Mouse (Mus musculus) neutrophil, adult 5-6 weeks (primary cell): ENCODE data around the gene Fbxo39. TPM values are rescaled to one million over a fixed set of nuclear protein-coding genes. Genes with fewer than 3 reads are reported as not detected.

Source experiments
- ATAC-seq: fragments of 151-379, 151-347 bp; 2 replicates; pipeline ENCODE4 v1.8.0; 2017; ENCODE audit warnings: mild to moderate bottlenecking, moderate TSS enrichment; ENCODE audit not compliant: insufficient number of reproducible peaks, poor library complexity, low FRiP score, severe bottlenecking; ENCODE audit errors: extremely low read depth
- total RNA-seq: library from RNA; stranded (forward); fragments of 200-1000 nt; gene quantifications from 2 replicates; pipeline ENCODE4 v1.2.3, GENCODE M21; 2017

The Fbxo39 gene
- total RNA-seq, result 0.35 TPM in 1 of 2 replicates, not detected in the other

GRCm38 (mm10) chr11:72314151-72314895, at the start of gene Fbxo39:
TSS of gene Fbxo39 (plus strand) at chr11:72314444.
- ATAC-seq, result no peak

DNA sequence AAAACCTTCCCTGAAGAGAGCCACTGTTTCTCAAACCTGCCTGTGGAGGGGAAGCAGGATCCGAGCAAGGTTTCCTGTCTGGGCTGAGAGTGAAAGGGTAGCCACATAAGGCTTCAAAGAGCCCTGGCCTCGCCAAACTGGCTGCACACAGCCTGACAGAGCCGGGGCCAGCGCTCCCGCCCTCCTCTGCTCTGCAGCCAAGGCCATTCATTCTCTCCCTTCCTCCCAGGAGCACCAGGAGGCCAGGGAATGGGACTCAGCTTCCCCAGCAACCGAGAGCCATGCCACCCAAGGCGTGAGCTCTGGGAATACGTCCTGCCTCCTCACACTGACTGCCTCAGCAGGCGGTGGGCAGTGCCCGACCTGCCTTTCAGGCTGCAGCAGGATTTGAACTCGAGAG, 48.8 kb upstream of the Fbxo39 start:
- ATAC-seq, result no peak

DNA sequence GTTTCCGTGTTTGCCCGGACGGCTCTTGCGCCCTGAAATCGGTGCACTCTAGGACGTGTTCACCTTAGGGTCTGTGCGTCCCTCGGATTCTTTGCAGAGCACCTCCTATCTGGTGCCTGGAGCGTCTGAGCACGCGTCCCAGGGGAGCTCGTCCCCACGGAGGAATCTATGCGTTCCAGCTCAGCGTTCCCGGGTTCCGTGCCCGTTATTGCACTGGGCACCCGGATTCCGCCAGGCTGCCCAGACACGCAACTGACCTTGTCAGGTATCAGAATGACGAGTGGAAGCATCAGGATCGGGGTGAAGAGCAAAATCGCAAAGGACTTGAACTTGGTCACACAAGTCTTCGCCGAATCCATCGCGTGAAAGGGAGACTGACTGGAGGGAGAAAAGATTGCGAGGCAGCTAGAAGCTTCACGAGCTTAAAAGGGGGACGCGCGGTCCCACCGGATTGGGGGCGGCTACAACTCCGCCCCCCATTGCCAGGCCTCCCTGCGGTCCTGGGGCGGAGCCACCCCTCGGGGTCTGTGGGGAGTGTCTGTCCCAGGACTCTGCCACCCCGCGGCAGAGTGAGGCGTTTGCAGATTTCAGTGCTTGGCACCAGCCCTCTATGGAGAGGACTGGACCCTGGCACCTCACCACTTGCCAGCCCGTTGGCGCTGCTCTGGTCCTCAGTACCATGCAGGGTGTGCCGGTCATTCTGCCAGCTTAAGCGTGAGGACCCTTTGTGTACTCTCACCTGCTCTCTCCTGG, 47.9 kb upstream of the Fbxo39 start:
- no peak for ATAC-seq

- ATAC-seq, result no peak
Observed at GRCm38 (mm10) chr11:72266960-72267560, 47.2 kb upstream of the Fbxo39 start, which contains the start of gene Slc13a5. TSS of gene Slc13a5 (minus strand) at chr11:72267222.

- no peak for ATAC-seq
Observed at GRCm38 (mm10) chr11:72271761-72272160, 42.5 kb upstream of the Fbxo39 start.

GRCm38 (mm10) chr11:72273341-72273740, 40.9 kb upstream of the Fbxo39 start:
- ATAC-seq, result no peak

DNA sequence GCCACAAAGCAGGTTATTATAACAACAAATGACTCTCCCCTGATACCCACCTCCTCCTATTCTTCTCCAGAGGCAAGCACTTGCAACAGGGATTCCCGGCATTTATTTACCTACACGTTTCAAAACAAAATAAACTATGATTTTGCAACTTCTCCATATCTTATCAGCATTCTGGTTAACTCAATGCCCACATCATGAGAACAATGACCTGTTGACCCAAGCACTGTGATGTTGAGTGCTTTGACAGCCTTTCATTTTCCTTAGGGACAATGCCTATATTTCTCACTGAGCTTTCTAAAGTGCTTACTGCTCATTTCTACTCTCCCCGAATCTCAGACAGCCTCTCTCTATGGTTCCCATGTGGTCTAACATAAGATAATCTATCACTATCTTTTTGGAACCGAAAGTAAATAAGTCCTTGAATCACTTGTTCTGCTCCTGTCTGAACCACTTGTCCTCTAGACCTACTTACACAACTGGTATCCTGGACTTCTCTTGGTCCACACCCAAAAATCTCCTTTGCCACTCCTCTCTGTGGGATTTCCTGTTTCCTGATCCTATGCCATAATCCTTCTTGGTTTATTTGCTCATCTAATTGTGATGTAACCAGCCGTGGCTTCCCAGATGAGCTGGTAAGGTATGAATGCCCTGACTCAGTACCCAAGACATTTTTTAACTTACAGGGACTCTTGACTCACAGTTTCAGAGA, 32.9 kb upstream of the Fbxo39 start:
- no peak for ATAC-seq

DNA sequence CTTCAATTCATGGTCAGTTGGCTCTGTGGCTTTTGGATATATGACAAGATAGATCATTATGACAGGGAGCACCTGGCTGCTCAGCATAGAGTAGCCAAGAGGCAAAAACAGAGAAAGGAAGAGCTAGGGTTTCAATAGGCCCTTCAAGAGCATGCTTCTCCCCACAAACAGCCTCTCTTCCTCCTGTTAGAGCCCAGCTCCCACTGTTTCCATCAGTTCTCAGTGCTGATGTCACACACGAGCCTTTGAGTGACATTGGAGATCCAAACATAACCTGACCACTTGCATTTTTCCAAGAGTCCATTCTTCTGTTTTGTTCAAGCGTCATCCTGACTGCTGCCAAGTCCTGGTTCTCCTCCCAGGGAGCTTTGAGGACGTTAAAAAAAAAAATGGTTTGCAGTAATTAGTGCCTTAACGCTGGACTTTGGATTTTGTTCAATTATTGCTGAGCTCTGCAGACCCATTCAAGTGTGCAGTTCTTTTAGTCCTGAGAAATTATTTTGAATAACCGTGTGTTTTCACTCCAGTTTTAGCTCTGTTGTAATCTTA, 32.3 kb upstream of the Fbxo39 start:
- ATAC-seq, result no peak

DNA sequence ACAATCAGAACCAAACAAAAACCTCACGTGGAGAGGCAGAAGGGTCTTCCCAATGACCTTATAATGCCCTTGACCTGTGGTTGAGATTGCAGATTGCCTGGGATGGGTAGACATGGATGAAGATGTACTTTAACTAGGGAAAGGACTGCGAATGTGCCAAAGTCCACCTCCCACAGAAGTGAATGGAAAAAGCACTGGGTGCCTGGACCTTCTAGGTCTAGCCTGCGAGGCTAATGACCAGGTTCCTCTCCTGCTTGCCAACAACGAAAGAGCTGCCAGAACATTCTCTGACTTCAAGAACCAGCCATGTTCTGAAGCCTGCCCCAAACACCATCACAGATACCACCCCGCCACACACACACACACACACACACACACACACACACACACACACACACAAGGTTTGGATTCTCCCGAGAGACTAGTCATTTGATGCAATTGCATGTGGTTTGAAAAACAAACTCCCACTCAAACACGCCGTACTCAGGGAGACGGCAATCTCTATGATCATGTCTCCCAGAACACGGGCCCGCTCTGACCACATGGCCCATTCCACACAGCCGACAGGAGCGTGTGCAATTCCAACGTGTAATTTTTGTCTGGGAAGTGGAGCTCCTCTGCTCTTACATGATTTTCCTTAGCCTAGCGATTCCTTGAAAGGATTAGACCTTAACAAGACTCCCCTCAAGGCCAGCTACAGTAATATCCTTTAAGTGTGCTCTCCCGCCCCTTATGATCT, 30.6 kb upstream of the Fbxo39 start:
- ATAC-seq, result no peak

DNA sequence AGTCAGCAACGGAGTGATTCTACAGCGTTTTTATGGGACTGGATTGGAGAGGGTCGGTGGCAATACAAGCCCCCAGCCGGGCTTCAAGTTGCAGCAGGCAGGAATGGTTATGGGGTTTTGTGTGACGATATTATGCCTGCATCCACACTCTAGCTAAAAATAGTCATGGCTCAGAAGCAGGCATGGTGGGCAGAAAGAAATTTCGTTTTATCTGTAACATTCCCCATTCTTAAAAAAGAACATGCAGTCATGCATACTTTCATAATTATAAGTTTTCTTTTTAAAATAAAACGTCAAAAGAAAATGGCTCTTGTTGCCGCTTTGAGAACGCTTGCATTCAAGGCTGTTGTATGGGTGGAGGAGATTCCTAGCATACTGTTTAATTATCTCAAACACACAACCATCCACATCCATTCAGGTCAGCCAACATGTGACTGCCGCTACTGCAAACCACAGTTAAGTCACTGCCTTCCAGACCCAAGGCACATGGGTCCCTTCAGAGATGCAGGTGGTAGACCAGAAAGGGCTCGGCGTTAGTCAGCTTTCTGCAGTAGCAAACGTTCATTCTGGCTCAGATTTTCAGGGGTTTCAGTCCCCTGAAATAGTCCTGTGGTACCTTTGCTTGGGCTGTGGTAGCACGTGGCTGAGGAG, 29.6 kb upstream of the Fbxo39 start:
- ATAC-seq, result no peak

- no peak for ATAC-seq
Observed at GRCm38 (mm10) chr11:72285971-72286480, 28.2 kb upstream of the Fbxo39 start.

DNA sequence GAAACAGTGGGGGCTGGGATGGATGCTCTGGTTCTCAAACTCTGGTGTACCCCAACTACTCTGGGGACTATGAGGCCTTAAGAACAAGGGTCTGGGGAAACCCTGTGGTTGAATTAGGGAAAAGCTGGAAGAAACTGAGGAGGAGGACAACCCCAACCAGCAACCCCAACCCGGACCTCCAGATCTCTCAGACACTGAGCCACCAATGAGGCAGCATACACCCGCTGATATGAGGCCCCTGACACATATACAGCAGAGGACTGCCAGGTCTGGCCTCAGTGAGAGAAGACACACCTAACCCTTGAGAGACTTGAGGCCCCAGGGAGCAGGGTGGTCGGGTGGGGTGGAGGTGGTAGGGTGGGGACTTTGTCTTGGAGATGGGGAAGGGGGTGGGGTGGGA, 27.6 kb upstream of the Fbxo39 start:
- ATAC-seq, result no peak

DNA sequence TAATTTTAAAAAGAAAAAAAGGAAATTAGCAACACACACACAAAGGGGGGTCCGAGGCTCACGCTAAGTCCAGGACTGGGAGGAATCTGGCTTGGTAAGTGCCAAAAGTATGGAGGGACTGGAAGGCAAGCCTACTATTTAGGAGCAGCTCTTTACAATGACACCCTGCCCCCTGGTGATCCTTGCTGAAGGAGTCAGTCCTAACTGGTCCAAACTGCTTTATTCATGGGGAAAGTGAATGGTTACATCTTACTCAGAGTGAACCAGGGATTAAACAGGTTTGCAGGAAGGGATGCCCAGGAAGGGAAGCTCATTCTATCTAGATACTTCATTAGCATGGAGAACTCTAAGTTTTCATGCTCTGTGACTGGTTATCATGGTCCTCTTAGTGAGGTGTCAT, 27.1 kb upstream of the Fbxo39 start:
- ATAC-seq, result no peak

DNA sequence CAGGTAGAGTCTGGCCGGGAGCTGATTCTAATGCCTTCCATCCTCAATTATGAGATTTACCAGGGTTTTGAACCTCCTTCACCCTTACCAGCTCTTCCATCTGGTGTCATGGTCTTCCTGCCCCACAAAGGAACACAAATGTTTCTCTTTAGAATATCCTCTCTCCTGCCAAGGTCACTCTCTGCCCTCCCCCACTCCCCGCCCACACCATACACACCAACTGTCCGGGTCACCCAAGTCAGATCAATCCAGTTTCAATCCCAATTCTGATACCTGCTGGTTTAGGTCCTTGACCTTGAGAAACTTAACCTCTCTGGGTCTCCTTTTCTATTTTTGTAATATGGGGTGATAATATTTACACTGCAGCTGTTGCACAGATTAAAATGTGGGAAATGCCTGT, 26.7 kb upstream of the Fbxo39 start:
- no peak for ATAC-seq

DNA sequence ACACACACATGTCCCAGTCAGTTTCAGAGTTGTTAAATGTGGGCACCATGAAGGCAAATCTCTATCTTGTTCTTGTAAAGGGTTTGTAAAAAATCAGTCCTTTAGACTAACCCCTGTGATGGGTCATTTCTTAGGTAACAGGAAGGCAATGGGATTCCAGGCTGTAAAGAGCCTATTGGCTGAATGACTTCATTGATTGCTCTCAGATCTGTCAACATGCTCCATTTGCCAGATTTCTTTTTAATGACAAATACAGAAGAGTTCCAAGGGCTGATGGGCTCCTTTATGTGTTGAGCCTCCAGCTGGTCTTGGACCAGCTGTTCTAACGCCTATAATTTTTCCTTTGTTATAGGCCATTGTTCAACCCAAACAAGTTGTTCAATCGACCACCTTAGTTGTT, 21.1 kb upstream of the Fbxo39 start:
- no peak for ATAC-seq

DNA sequence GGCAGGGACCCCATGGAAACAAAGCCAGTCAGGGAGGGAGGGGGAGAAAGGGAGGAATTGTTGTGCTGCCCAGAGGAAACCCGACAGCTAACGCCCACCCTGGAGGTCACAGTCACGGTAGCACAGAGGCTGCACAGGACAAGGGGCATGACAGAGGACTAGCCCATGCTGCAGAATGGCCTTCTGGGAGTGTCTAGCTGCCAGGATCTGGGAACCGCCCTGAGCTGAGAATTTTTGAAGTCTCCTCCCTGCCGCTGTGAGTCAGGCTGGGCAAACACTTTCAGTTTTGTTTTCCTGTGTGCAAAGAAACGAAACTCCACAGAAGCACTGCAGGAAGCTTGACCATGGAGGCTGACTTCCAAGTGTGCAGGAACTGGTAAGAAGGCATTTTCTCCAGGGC, 12.9 kb upstream of the Fbxo39 start, which contains the start of gene Xaf1:
TSS of gene Xaf1 (plus strand) at position 296 of the 400 bp plus-strand sequence.
- peak; percentile 63 for ATAC-seq

- no peak for ATAC-seq
Observed at GRCm38 (mm10) chr11:72302230-72302629, 12.0 kb upstream of the Fbxo39 start.

DNA sequence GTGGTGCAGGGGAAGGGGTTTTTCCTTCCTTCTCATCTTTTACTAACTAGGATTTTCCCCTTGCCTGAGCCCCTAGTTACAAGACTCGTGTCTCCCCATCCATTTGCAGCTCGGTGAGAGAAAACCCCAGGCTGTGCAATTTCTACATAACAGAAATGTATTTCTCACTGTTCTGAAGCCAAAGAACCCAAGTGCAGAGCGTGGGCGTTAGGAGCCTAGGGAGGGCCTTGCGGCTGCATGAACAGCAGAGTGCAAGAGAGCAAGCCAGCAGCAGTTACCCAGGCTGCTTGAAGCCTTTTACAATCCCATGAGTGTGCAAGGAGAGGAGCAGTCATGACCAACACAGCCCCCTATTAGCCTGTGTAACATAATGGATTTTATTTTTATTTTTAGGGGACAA, 6.8 kb upstream of the Fbxo39 start:
- no peak for ATAC-seq
